Mouse (Mus musculus) ES-Bruce4 (cell line): Measurements from ENCODE around the gene Tmem245. TPM values are rescaled to one million over a fixed set of nuclear protein-coding genes. Genes with fewer than 3 reads are reported as not detected.

ENCODE experiments used
- H3K27ac ChIP-seq: 2 replicates; pipeline ENCODE4 v1.5.1; 2012; ENCODE audit warnings: low read length, inconsistent platforms; ENCODE audit not compliant: insufficient read depth
- H3K27me3 ChIP-seq: 2 replicates; pipeline ENCODE4 v1.6.1; 2012; ENCODE audit warnings: mild to moderate bottlenecking, low read length, inconsistent platforms; ENCODE audit not compliant: control insufficient read depth, poor library complexity, insufficient read depth, severe bottlenecking
- H3K36me3 ChIP-seq: 2 replicates; pipeline ENCODE4 v1.6.1; 2012; ENCODE audit warnings: inconsistent platforms, mild to moderate bottlenecking, low read length, moderate library complexity; ENCODE audit not compliant: control insufficient read depth, poor library complexity, insufficient read depth, severe bottlenecking
- H3K4me1 ChIP-seq: one replicate; pipeline ENCODE4 v1.8.1; 2011; ENCODE audit warnings: low read length; ENCODE audit not compliant: control insufficient read depth, insufficient read depth
- H3K4me3 ChIP-seq: 2 replicates; pipeline ENCODE4 v1.5.1; 2011; ENCODE audit warnings: low read depth, mild to moderate bottlenecking, low read length
- H3K9ac ChIP-seq: 2 replicates; pipeline ENCODE4 v1.6.1; 2012; ENCODE audit warnings: low read depth, mild to moderate bottlenecking, inconsistent platforms; ENCODE audit not compliant: poor library complexity, severe bottlenecking
- H3K9me3 ChIP-seq: replicated peaks from 2 replicates; pipeline ENCODE4 v1.6.1; 2012; ENCODE audit warnings: mild to moderate bottlenecking, low read length, inconsistent platforms; ENCODE audit not compliant: control insufficient read depth, poor library complexity, insufficient read depth, severe bottlenecking
- CTCF ChIP-seq: IDR thresholded peaks from one replicate; pipeline ENCODE4 v1.8.1; 2011; ENCODE audit warnings: low read depth, low read length
- EP300 ChIP-seq: IDR thresholded peaks from 2 replicates; pipeline ENCODE4 v1.6.1; 2011; ENCODE audit warnings: low read depth, low read length; ENCODE audit not compliant: insufficient read depth
- POLR2A ChIP-seq: IDR thresholded peaks from one replicate; pipeline ENCODE4 v1.8.1; 2011; ENCODE audit warnings: low read length; ENCODE audit not compliant: insufficient read depth
- polyA plus RNA-seq: library from polyadenylated mRNA; stranded (reverse); fragments of >200 nt; gene quantifications from 2 replicates; pipeline ENCODE4 v1.2.4, GENCODE M21; 2011; ENCODE audit warnings: low read depth; ENCODE audit not compliant: missing spikeins, insufficient read depth, insufficient read length

Tmem245 gene
- polyA plus RNA-seq, 1 experiment = 61.9 TPM

GRCm38 (mm10) chr4:56831998-56832397 is 115.2 kb downstream of the Tmem245 start:
- Histone ChIP-seq H3K36me3 (peaks cover 52% of the 10 kb centered on the region), H3K9me3 (no peaks in the 10 kb centered on the region), H3K27me3 (no peaks in the 10 kb centered on the region), H3K27ac (no peak overlapping the region), H3K9ac (no peak overlapping the region), H3K4me3 (no peak overlapping the region), H3K4me1 (no peaks in the 10 kb centered on the region)
- TF ChIP-seq EP300 (no peak), CTCF (no peak), POLR2A (no peak)

- peaks cover 48% of the 10 kb centered on the region for H3K36me3 ChIP-seq
Observed at GRCm38 (mm10) chr4:56831013-56831609, 116.1 kb downstream of the Tmem245 start.

DNA sequence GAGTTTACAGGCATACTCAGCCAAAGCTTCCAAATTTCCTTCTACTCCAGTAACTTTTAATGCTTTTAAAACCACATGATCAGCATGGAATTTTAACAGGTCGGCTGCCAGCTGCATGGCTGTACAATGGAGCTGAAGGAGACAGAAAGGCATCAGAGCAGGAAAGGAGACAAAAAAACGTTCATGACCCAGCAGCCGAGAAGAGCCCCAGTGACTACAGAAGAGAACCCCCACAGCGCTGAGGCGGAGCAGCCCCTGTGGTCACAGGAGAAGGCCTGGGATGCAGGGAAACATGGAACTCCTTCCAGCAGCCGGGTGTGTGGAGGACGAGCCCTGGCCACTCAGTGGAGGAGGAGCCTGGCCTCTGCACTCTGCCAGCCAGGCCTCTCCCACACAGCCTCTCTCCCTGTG is 117.7 kb downstream of the Tmem245 start:
- Histone ChIP-seq H3K4me3 (no peak overlapping the region), H3K9me3 (no peaks in the 10 kb centered on the region), H3K27ac (no peak overlapping the region), H3K4me1 (no peaks in the 10 kb centered on the region), H3K9ac (no peak overlapping the region), H3K36me3 (peaks cover 41% of the 10 kb centered on the region), H3K27me3 (no peaks in the 10 kb centered on the region)
- TF ChIP-seq POLR2A (no peak), EP300 (no peak), CTCF (no peak)

More at GRCm38 (mm10) chr4:56831013-56831609, 116.1 kb downstream of the Tmem245 start:
- no peak overlapping the region for H3K27ac ChIP-seq
- TF ChIP-seq CTCF (no peak), EP300 (no peak), POLR2A (no peak)
- no peaks in the 10 kb centered on the region for H3K27me3 ChIP-seq
- no peak overlapping the region for H3K9ac ChIP-seq
- H3K4me1 ChIP-seq = no peaks in the 10 kb centered on the region
- H3K9me3 ChIP-seq = no peaks in the 10 kb centered on the region
- no peak overlapping the region for H3K4me3 ChIP-seq

- no peaks in the 10 kb centered on the region for H3K4me1 ChIP-seq
- no peak overlapping the region for H3K27ac ChIP-seq
- H3K9ac ChIP-seq = no peak overlapping the region
- H3K36me3 ChIP-seq = peaks cover 40% of the 10 kb centered on the region
- H3K27me3 ChIP-seq = no peaks in the 10 kb centered on the region
- H3K4me3 ChIP-seq = no peak overlapping the region
- H3K9me3 ChIP-seq = no peaks in the 10 kb centered on the region
- no peak for TF ChIP-seq EP300
- no peak for TF ChIP-seq CTCF
- TF ChIP-seq POLR2A = no peak
Observed at GRCm38 (mm10) chr4:56828932-56829331, 118.3 kb downstream of the Tmem245 start.

DNA sequence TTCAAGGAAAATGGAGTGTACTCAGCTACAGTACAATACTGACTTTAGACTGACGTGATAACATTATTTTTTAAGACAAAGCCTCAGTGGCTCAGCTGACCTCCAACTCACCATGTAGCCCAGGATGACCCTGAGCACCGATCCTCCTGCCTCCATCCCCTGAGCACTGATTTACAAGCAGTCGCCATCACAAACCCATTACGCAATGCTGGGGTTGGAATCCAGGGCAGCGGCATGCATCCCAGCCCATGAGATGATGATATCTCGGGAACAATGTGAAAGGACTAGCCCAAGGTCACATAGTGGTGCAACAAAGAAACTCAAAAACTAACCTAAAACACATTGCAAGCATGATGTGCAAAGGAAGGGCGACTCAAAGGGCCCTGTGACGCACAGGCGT is 123.0 kb downstream of the Tmem245 start:
- peaks cover 12% of the 10 kb centered on the region for H3K36me3 ChIP-seq
- no peaks in the 10 kb centered on the region for H3K9me3 ChIP-seq
- H3K4me3 ChIP-seq = no peak overlapping the region
- no peaks in the 10 kb centered on the region for H3K27me3 ChIP-seq
- H3K27ac ChIP-seq = no peak overlapping the region
- H3K9ac ChIP-seq = no peak overlapping the region
- no peaks in the 10 kb centered on the region for H3K4me1 ChIP-seq
- TF ChIP-seq CTCF (no peak), EP300 (no peak), POLR2A (no peak)

- Histone ChIP-seq H3K9ac (no peak overlapping the region), H3K4me3 (no peak overlapping the region), H3K4me1 (no peaks in the 10 kb centered on the region), H3K36me3 (peaks cover 10% of the 10 kb centered on the region; the same call in 1 of the 2 replicates), H3K27ac (no peak overlapping the region), H3K27me3 (no peaks in the 10 kb centered on the region), H3K9me3 (no peaks in the 10 kb centered on the region)
- no peak for TF ChIP-seq CTCF
Observed at GRCm38 (mm10) chr4:56820017-56820550, 127.2 kb downstream of the Tmem245 start.

Other genes starting within 250 kb of the Tmem245 start
- not detected in 2 replicates for gene Gm26657, start 207.4 kb downstream of the Tmem245 start, polyA plus RNA-seq
- gene Actl7b, start 206.0 kb downstream of the Tmem245 start, polyA plus RNA-seq = 0.70 TPM in 1 of 2 replicates, not detected in the other
- gene Actl7a, start 204.0 kb downstream of the Tmem245 start, polyA plus RNA-seq = not detected in 2 replicates
- gene Elp1, start 145.1 kb downstream of the Tmem245 start, polyA plus RNA-seq = 60.6 and 82.2 TPM in 2 replicates
- 13.6 and 15.9 TPM in 2 replicates for gene Fam206a, start 145.1 kb downstream of the Tmem245 start, polyA plus RNA-seq
- gene Ctnnal1, start 82.2 kb downstream of the Tmem245 start, polyA plus RNA-seq = 95.7 and 98.7 TPM in 2 replicates
- 1.0 and 1.4 TPM in 2 replicates for gene Frrs1l, start 43.0 kb upstream of the Tmem245 start, polyA plus RNA-seq
- 14.4 and 16.9 TPM in 2 replicates for gene Epb41l4b, start 196.0 kb upstream of the Tmem245 start, polyA plus RNA-seq